Mouse (Mus musculus) liver, adult 2 months (tissue): ENCODE measurements around the gene Polk. TPM values are rescaled to one million over a fixed set of nuclear protein-coding genes. Genes with fewer than 3 reads are reported as not detected.

Experiments used
- DNase-seq: peaks from one replicate; pipeline ENCODE4 v3.0.0-alpha.2; 2011; ENCODE audit warnings: low read depth, low spot score; ENCODE audit errors: extremely low read depth
- H3K27ac ChIP-seq: fragments of 200-500 bp; replicated peaks from 2 replicates; pipeline ENCODE4 v1.5.1; 2012; ENCODE audit warnings: low read depth, mild to moderate bottlenecking, control low read depth, inconsistent platforms, low read length; ENCODE audit not compliant: insufficient read depth
- H3K27me3 ChIP-seq: fragments of 200-500 bp; 2 replicates; pipeline ENCODE4 v1.6.1; 2012; ENCODE audit warnings: mild to moderate bottlenecking, moderate library complexity, low read length, inconsistent platforms; ENCODE audit not compliant: control insufficient read depth, insufficient read depth
- H3K36me3 ChIP-seq: fragments of 200-500 bp; 2 replicates; pipeline ENCODE4 v1.6.1; 2012; ENCODE audit warnings: low read length, inconsistent platforms; ENCODE audit not compliant: control insufficient read depth, insufficient read depth
- H3K4me1 ChIP-seq: fragments of 200-500 bp; 2 replicates; pipeline ENCODE4 v1.6.1; 2011; ENCODE audit warnings: low read length; ENCODE audit not compliant: control insufficient read depth, insufficient read depth
- H3K4me3 ChIP-seq: fragments of 200-500 bp; 2 replicates; pipeline ENCODE4 v1.5.1; 2011; ENCODE audit warnings: low read depth, mild to moderate bottlenecking, control low read depth, low read length, moderate library complexity; ENCODE audit not compliant: insufficient read depth
- H3K79me2 ChIP-seq: fragments of 200-500 bp; 2 replicates; pipeline ENCODE4 v1.6.1; 2012; ENCODE audit warnings: inconsistent platforms, mild to moderate bottlenecking, low read length, moderate library complexity; ENCODE audit not compliant: control insufficient read depth, insufficient read depth
- H3K9ac ChIP-seq: fragments of 200-500 bp; 2 replicates; pipeline ENCODE4 v1.6.1; 2012; ENCODE audit warnings: low read depth, mild to moderate bottlenecking, control low read depth, inconsistent platforms, low read length
- CTCF ChIP-seq: fragments of 200-500 bp; IDR thresholded peaks from 2 replicates; pipeline ENCODE4 v1.5.1; 2011; ENCODE audit warnings: low read depth, low read length, control low read depth
- POLR2A ChIP-seq: fragments of 200-500 bp; IDR thresholded peaks from 2 replicates; pipeline ENCODE4 v1.6.1; 2011; ENCODE audit warnings: low read length, control low read depth; ENCODE audit not compliant: insufficient read depth; ENCODE audit errors: extremely low read depth
- WGBS: fragments of 180-500 bp; shearing (Covaris S2); methylation state at CpG from one replicate; pipeline ENCODE4 v1.1.7; 2018; 5-methylcytosine and 5-hydroxymethylcytosine counted together
- polyA plus RNA-seq: library from polyadenylated mRNA; depleted of rRNA; stranded (reverse); fragments of >200 nt; gene quantifications from 2 replicates; pipeline ENCODE4 v1.2.3, GENCODE M21; 2012
- total RNA-seq: library from RNA; depleted of rRNA; stranded (reverse); fragments of >200 nt; gene quantifications from 2 replicates; pipeline ENCODE4 v1.2.3, GENCODE M21; 2014

The Polk gene
- total and polyA plus RNA-seq, 2 experiments: 0.75 to 6.5 TPM

DNA sequence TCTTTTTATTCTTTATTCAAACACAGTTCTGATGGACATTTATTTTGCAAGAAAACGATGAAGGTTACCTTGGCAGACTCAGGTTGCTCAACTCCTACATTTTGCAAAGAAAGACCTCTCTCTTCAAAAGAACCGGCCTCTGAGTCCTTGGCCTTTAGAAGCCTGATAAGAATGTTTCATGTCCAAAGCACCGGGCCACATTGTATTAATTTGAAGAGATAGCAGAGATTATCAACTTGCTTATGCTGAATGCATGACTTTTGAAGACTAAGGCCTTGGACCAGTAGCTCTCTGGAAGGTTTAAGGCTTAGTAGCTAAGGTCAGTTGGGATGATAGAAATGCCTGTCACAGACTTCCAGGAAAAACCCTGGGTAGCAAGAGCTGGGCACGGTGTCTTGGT lies 65.2 kb downstream of the Polk start:
- Histone ChIP-seq H3K9ac (no peak overlapping the region), H3K79me2 (no peaks in the 10 kb centered on the region), H3K4me3 (no peak overlapping the region), H3K4me1 (no peaks in the 10 kb centered on the region), H3K27me3 (no peaks in the 10 kb centered on the region), H3K36me3 (no peaks in the 10 kb centered on the region; the same call in none of the 2 replicates), H3K27ac (no peak overlapping the region)
- 48% methylated on average over 4 of the region's 4 CpGs for whole genome bisulfite sequencing
- no peak for TF ChIP-seq CTCF
- no peak for TF ChIP-seq POLR2A
- DNase-seq: peak; percentile 6

DNA sequence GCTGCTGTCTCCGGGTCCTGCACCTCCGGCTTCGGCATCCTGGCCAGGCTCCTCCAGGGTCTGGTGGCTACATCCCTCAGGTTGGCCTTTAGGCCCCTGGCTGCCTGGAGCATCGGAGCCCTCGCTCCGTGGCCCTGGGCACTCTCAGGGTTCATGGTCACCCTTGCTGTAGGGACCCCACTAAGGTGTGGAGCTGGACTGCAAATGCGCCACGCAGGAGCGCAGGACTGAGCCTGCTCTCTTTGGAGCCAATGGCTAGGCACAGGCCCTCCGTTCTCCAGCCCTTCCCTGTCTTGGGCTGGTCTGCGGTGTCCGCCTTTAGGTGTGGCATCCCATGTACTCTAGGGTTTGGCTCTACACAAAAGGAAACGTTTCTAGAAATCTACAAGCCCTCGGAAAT lies 71.4 kb downstream of the Polk start, which contains the start of gene Ankdd1b:
TSS of gene Ankdd1b (minus strand) at position 242 of the 400 bp plus-strand sequence.
- H3K79me2 ChIP-seq: no peaks in the 10 kb centered on the region
- H3K27me3 ChIP-seq: no peaks in the 10 kb centered on the region
- 87% methylated on average over 14 of the region's 14 CpGs for WGBS
- H3K36me3 ChIP-seq: no peaks in the 10 kb centered on the region
- no peak for TF ChIP-seq CTCF
- no peak for TF ChIP-seq POLR2A
- DNase-seq: no peak
- no peak within 1 kb of the TSS for H3K4me3 ChIP-seq
- no peaks in the 10 kb centered on the region for H3K4me1 ChIP-seq
- H3K27ac ChIP-seq: no peak within 1 kb of the TSS
- no peak within 1 kb of the TSS for H3K9ac ChIP-seq

DNA sequence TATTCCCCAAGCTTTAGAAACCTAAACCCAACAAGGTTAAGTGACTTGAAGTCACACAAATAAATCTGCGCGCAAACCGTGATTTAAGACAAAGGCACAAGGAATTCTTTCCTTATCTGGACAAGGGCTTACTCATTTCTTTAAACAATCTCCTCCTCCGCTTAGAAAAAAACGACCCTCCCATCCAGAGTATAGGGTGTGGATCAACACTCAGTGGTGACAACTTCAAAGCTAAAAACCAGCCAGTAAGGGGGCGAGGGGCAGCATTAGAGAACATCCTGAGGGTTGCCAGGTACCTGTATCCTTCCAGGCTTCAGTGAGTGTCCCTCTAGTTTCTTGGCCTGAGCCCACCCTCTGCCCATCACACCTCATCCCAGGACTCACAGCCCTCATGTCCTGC lies 71.8 kb downstream of the Polk start:
- Histone ChIP-seq H3K27ac (no peak overlapping the region), H3K4me1 (no peaks in the 10 kb centered on the region), H3K27me3 (no peaks in the 10 kb centered on the region), H3K36me3 (no peaks in the 10 kb centered on the region), H3K79me2 (no peaks in the 10 kb centered on the region), H3K9ac (no peak overlapping the region), H3K4me3 (no peak overlapping the region)
- WGBS: 64% methylated on average over 6 of the region's 6 CpGs
- TF ChIP-seq CTCF: no peak
- TF ChIP-seq POLR2A: no peak
- DNase-seq: no peak

DNA sequence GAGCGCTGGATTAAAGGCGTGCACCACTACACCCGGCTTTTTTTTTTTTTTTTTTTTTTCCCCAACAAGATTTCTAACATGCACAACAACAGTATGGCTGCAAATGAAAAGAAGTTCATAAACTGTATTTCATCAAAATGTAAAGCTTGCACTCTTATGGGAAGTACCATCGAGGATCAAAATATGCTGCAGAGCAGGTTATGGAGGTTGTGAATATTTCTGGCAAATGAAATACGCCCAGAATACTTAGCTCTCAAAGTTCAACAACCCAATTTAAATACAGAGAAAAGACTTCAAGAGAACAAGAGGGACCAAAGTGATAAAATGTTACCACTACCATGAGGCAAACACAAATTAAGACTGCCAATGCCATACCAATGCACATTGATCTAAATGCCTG lies 73.7 kb downstream of the Polk start:
- no peak for DNase-seq
- no peak overlapping the region for H3K9ac ChIP-seq
- no peaks in the 10 kb centered on the region for H3K27me3 ChIP-seq
- no peak overlapping the region for H3K4me3 ChIP-seq
- H3K4me1 ChIP-seq: no peaks in the 10 kb centered on the region
- no peaks in the 10 kb centered on the region for H3K36me3 ChIP-seq
- WGBS: 90% methylated on average over 5 of the region's 5 CpGs
- TF ChIP-seq CTCF (no peak), POLR2A (no peak)
- no peak overlapping the region for H3K27ac ChIP-seq
- H3K79me2 ChIP-seq: no peaks in the 10 kb centered on the region

DNA sequence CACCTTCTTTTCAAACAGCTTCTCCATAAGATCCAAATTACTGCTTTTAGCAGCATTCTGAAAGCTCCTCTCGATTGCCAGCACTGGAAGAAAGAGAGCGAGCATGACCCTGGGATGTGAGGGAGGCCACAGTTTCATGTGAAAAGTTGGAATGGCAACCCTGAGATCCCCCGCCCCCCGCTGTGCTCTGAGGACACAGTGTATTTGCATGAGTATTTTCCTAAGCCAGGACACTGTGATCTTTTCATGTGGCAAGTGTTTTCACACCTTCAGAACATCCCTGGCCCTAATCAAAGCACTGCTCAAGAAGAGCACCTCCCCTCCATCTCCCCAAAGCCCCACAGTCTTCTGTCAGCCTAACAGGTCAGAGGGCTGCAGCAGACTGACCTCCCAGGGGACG lies 77.1 kb downstream of the Polk start:
- Histone ChIP-seq H3K27me3 (no peaks in the 10 kb centered on the region), H3K9ac (no peak overlapping the region), H3K36me3 (no peaks in the 10 kb centered on the region), H3K4me1 (0 out of 2 replicates have a peak, but pooled peaks cover 3% of the 10 kb centered on the region), H3K79me2 (no peaks in the 10 kb centered on the region), H3K4me3 (no peak overlapping the region), H3K27ac (no peak overlapping the region)
- TF ChIP-seq POLR2A: no peak
- TF ChIP-seq CTCF: no peak
- whole genome bisulfite sequencing: 75% methylated on average over 5 of the region's 5 CpGs
- DNase-seq: no peak

DNA sequence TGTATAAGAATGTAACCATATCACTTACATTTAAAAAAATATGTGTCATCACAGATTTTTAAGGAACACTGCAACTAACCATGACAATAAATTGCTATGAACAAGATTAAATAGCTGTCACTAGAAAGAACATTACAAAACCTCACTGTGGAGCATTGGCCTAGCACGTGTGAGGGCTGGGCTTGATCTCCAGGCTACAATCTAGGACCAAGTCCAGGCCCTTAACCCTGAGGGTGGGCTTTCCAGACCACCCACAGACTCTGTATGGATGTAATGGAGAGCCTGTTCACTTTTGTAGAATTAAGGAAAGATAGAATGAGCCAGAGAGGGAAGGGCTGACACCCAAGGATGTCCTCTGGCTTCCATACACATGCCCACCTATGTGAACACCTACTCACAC lies 79.7 kb downstream of the Polk start:
- no peaks in the 10 kb centered on the region for H3K36me3 ChIP-seq
- no peaks in the 10 kb centered on the region for H3K79me2 ChIP-seq
- TF ChIP-seq POLR2A (no peak), CTCF (no peak)
- H3K4me3 ChIP-seq: no peak overlapping the region
- H3K27ac ChIP-seq: no peak overlapping the region
- 0 out of 2 replicates have a peak, but pooled peaks cover 3% of the 10 kb centered on the region for H3K4me1 ChIP-seq
- H3K27me3 ChIP-seq: no peaks in the 10 kb centered on the region
- no peak overlapping the region for H3K9ac ChIP-seq
- WGBS: 90% methylated on average over 1 of the region's 1 CpGs
- no peak for DNase-seq
